Comparison of ENCODE assay signal across 8 mouse cellular contexts in the genomic region with DNA sequence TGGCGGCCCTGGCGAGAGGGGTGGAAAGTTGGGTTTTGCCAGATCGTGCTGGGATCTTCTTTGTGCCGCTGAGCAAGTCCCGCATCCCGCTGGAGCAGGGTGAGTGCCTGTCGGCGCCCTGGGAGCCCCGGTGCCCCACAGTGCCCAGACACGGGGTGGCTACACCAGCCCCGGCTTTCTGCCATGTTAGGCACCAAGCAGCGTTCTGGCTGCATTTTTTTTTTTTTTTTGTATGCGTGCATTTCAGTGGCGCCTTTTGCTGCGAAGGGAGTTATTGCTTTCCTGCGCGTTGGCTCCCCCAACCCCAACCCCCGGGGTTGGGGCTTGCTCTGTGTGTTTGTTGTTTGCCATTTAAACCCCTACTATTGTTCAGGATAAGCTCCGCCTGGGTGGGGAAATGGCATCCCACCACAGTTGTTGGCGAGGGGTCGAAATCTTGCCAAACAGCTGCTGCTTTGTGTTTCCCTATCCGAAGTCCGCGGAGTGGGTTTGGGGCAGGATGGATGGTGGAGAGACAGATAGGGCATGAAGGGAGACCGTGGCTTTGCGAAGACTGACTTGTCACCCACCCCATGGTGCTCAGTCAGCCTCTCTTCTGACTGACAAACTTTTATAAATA. TPM values are rescaled to one million over a fixed set of nuclear protein-coding genes. Genes with fewer than 3 reads are reported as not detected.
DNase-seq lines count a peak whose midpoint lies in the region; ATAC-seq and TF ChIP-seq lines count a peak whose summit lies in the region.

No protein-coding gene starts in this region.

- peak overlapping the region; percentile 54 for H3K9ac ChIP-seq in kidney, postnatal 0 days (ENCODE audit: low read depth, low read length)
- H3K9ac ChIP-seq in neural tube, embryonic 13.5 days = peak overlapping the region; percentile 89

- WGBS in kidney, postnatal 0 days = 32% methylated on average over 26 of the region's 26 CpGs
- 19% methylated on average over 26 of the region's 26 CpGs for WGBS in neural tube, embryonic 13.5 days

- ATAC-seq in kidney, postnatal 0 days (replicated peaks; ENCODE audit: low FRiP score, low read depth) = peak; percentile 6; the same call in 1 of the 2 replicates
- peak; percentile 59 for ATAC-seq in neural tube, embryonic 13.5 days (ENCODE audit: low read depth)
- ATAC-seq in erythroid progenitor cell, adult 5-6 weeks (replicated peaks; ENCODE audit: low FRiP score, poor library complexity, severe bottlenecking) = no peak

- peak; percentile 20 for DNase-seq in embryo, embryonic 10 days (ENCODE audit: low spot score)
- no peak for DNase-seq in embryo, embryonic 9.5 days (ENCODE audit: extremely low spot score)
- peak; percentile 30 for DNase-seq in retina, postnatal 1 day
- DNase-seq in retina, embryonic 14.5 days (ENCODE audit: low spot score) = no peak
- no peak for DNase-seq in kidney, postnatal 0 days (ENCODE audit: low spot score)
- no peak for DNase-seq in urinary bladder, adult 2 months (ENCODE audit: low spot score)

- H3K36me3 ChIP-seq in kidney, postnatal 0 days (ENCODE audit: insufficient read depth, low read length) = no peaks in the 10 kb centered on the region
- no peaks in the 10 kb centered on the region for H3K36me3 ChIP-seq in neural tube, embryonic 13.5 days

- H3K4me1 ChIP-seq in kidney, postnatal 0 days (replicated peaks; ENCODE audit: insufficient read depth, low read length) = no peaks in the 10 kb centered on the region
- peaks cover 37% of the 10 kb centered on the region for H3K4me1 ChIP-seq in neural tube, embryonic 13.5 days (replicated peaks)

- H3K27ac ChIP-seq in kidney, postnatal 0 days = no peak overlapping the region
- H3K27ac ChIP-seq in neural tube, embryonic 13.5 days (replicated peaks) = peak overlapping the region; percentile 90

- H3K9me3 ChIP-seq in kidney, postnatal 0 days (replicated peaks; ENCODE audit: low read length) = no peaks in the 10 kb centered on the region
- no peaks in the 10 kb centered on the region for H3K9me3 ChIP-seq in neural tube, embryonic 13.5 days

- TF ChIP-seq CTCF in kidney, postnatal 0 days (IDR thresholded peaks at IDR 0.05; ENCODE audit: low read depth) = no peak

- peaks cover 5% of the 10 kb centered on the region; the same call in 1 of the 2 replicates for H3K27me3 ChIP-seq in kidney, postnatal 0 days (ENCODE audit: insufficient read depth, low read length)
- peaks cover 68% of the 10 kb centered on the region for H3K27me3 ChIP-seq in neural tube, embryonic 13.5 days

- H3K4me3 ChIP-seq in kidney, postnatal 0 days (replicated peaks; ENCODE audit: low read depth, low read length) = peak overlapping the region; percentile 53
- peak overlapping the region; percentile 62 for H3K4me3 ChIP-seq in neural tube, embryonic 13.5 days

- H3K4me2 ChIP-seq in kidney, postnatal 0 days (ENCODE audit: low read length) = peak overlapping the region; percentile 75
- peak overlapping the region; percentile 59 for H3K4me2 ChIP-seq in neural tube, embryonic 13.5 days

RNA-seq across cellular contexts. Expression of gene Rai2, which starts 1.0 kb away (rescaled TPM):
- 5.6 and 5.8 TPM in 2 replicates for polyA plus RNA-seq in kidney, postnatal 0 days (2015; fragmentation: Nextera tagmentation; extraction: Ambion mirVana)
- polyA plus RNA-seq in neural tube, embryonic 13.5 days (2015; fragmentation: Nextera tagmentation; extraction: Ambion mirVana) = 18.7 and 21.9 TPM in 2 replicates
- not detected in 2 replicates for total RNA-seq in erythroid progenitor cell, adult 5-6 weeks (2015; ENCODE audit: low replicate concordance)
- not detected in 2 replicates for total RNA-seq in erythroid progenitor cell, adult 5-6 weeks (2017; ENCODE audit: low replicate concordance)
- polyA plus RNA-seq in urinary bladder, adult 2 months (2012; rRNA removed) = 11.0 and 11.5 TPM in 2 replicates

Comparison
In these comparisons a context has a peak if more than half of its experiments do, and no peak if none do; other contexts are left out.
1. DNase-seq: peak in embryo, embryonic 10 days (single experiment) and retina, postnatal 1 day (single experiment); none in embryo, embryonic 9.5 days (single experiment), retina, embryonic 14.5 days (single experiment), kidney, postnatal 0 days (single experiment) and urinary bladder, adult 2 months (single experiment).